Mouse (Mus musculus) myocyte (in vitro differentiated cells): ENCODE measurements around the gene Arl4c. TPM values are rescaled to one million over a fixed set of nuclear protein-coding genes. Genes with fewer than 3 reads are reported as not detected.
"Not testable (repeated sequence)": the region's sequence is repeated elsewhere in the genome, so short reads cannot be mapped to it uniquely, and the experiment has no call there.

Experiments used
- H3K27me3 ChIP-seq: one replicate; pipeline ENCODE4 v1.6.1; 2011; ENCODE audit not compliant: control insufficient read depth, insufficient read depth, insufficient read length
- H3K36me3 ChIP-seq: one replicate; pipeline ENCODE4 v1.6.1; 2011; ENCODE audit not compliant: control insufficient read depth, insufficient read depth
- H3K4me2 ChIP-seq: one replicate; pipeline ENCODE4 v1.6.1; 2011; ENCODE audit warnings: low read depth, control low read depth
- H3K4me3 ChIP-seq: one replicate; pipeline ENCODE4 v1.5.1; 2011; ENCODE audit warnings: mild to moderate bottlenecking, control low read depth, moderate library complexity
- H3K79me2 ChIP-seq: one replicate; pipeline ENCODE4 v1.6.1; 2011; ENCODE audit not compliant: control insufficient read depth, insufficient read depth
- H3ac ChIP-seq: one replicate; pipeline ENCODE4 v1.6.1; 2011; ENCODE audit not compliant: control insufficient read depth, insufficient read length
- CEBPB ChIP-seq: IDR thresholded peaks from 2 replicates; pipeline ENCODE4 v1.6.1; 2011; ENCODE audit warnings: mild to moderate bottlenecking, moderate library complexity; ENCODE audit not compliant: poor library complexity, insufficient read depth, severe bottlenecking
- E2F4 ChIP-seq: IDR thresholded peaks from one replicate; pipeline ENCODE4 v1.6.1; 2011; ENCODE audit warnings: mild to moderate bottlenecking, control low read depth, moderate library complexity; ENCODE audit not compliant: insufficient read depth
- MAX ChIP-seq: IDR thresholded peaks from one replicate; pipeline ENCODE4 v1.6.1; 2011; ENCODE audit warnings: low read depth, mild to moderate bottlenecking, control low read depth
- MYOD1 ChIP-seq, 3 experiments: IDR thresholded peaks; one replicate each; pipeline ENCODE4 v1.6.1; 2011; ENCODE audit warnings: control low read depth in 2 of 3, low read depth in 2 of 3, mild to moderate bottlenecking in 2 of 3, moderate library complexity in 1 of 3; ENCODE audit not compliant: insufficient read length in 2 of 3, control insufficient read depth in 1 of 3
- MYOG ChIP-seq, 3 experiments: IDR thresholded peaks; one replicate each; pipeline ENCODE4 v1.6.1; 2011; ENCODE audit warnings: control low read depth in 2 of 3, low read depth in 2 of 3, mild to moderate bottlenecking in 2 of 3; ENCODE audit not compliant: insufficient read length in 2 of 3, control insufficient read depth in 1 of 3, insufficient read depth in 1 of 3
- POLR2A ChIP-seq: IDR thresholded peaks from one replicate; pipeline ENCODE4 v1.6.1; 2011; ENCODE audit warnings: low read depth, mild to moderate bottlenecking, control low read depth, moderate library complexity; ENCODE audit not compliant: insufficient read length
- POLR2AphosphoS2 ChIP-seq: IDR thresholded peaks from one replicate; pipeline ENCODE4 v1.6.1; 2011; ENCODE audit warnings: low read depth, control low read depth; ENCODE audit not compliant: insufficient read length
- REST ChIP-seq: IDR thresholded peaks from one replicate; pipeline ENCODE4 v1.6.1; 2011; ENCODE audit warnings: mild to moderate bottlenecking, control low read depth, moderate library complexity; ENCODE audit not compliant: insufficient read depth, insufficient read length
- SRF ChIP-seq: IDR thresholded peaks from one replicate; pipeline ENCODE4 v1.6.1; 2011; ENCODE audit warnings: low read depth; ENCODE audit not compliant: control insufficient read depth, insufficient read length
- TCF12 ChIP-seq: IDR thresholded peaks from one replicate; pipeline ENCODE4 v1.6.1; 2011; ENCODE audit warnings: mild to moderate bottlenecking, control low read depth; ENCODE audit not compliant: poor library complexity, insufficient read depth, severe bottlenecking
- TCF3 ChIP-seq: IDR thresholded peaks from one replicate; pipeline ENCODE4 v1.6.1; 2011; ENCODE audit warnings: low read depth, control low read depth; ENCODE audit not compliant: insufficient read length
- USF1 ChIP-seq: IDR thresholded peaks from one replicate; pipeline ENCODE4 v1.6.1; 2011; ENCODE audit warnings: low read depth, mild to moderate bottlenecking, control low read depth, moderate library complexity
- polyA plus RNA-seq: library from polyadenylated mRNA; unstranded; fragments of >200 nt; fragmentation: generic; extraction: Trizol; gene quantifications from one replicate; pipeline ENCODE4 v1.2.1, GENCODE M21; 2012; ENCODE audit warnings: missing spikeins

The Arl4c gene
- polyA plus RNA-seq, 1 experiment: 25.2 TPM

- no peak overlapping the region for H3ac ChIP-seq
- H3K4me2 ChIP-seq: peak overlapping the region; percentile 35
- no peaks in the 10 kb centered on the region for H3K79me2 ChIP-seq
- TF ChIP-seq MYOD1 (IDR thresholded peaks at IDR 0.05; ENCODE audit: control insufficient read depth in 1 of 3, insufficient read length in 2 of 3, low read depth in 2 of 3) (peak in 2 of 3 experiments; percentile 73 to 87), TCF12 (no peak), USF1 (no peak), TCF3 (peak; percentile 65), MYOG (IDR thresholded peaks at IDR 0.05; ENCODE audit: control insufficient read depth in 1 of 3, insufficient read depth in 1 of 3, insufficient read length in 2 of 3, low read depth in 2 of 3) (peak in 2 of 3 experiments; percentile 77 to 94), MAX (no peak)
- no peak overlapping the region for H3K4me3 ChIP-seq
- H3K27me3 ChIP-seq: no peaks in the 10 kb centered on the region
- H3K36me3 ChIP-seq: no peaks in the 10 kb centered on the region
Observed at GRCm38 (mm10) chr1:88639432-88640281, 62.4 kb downstream of the Arl4c start.

DNA sequence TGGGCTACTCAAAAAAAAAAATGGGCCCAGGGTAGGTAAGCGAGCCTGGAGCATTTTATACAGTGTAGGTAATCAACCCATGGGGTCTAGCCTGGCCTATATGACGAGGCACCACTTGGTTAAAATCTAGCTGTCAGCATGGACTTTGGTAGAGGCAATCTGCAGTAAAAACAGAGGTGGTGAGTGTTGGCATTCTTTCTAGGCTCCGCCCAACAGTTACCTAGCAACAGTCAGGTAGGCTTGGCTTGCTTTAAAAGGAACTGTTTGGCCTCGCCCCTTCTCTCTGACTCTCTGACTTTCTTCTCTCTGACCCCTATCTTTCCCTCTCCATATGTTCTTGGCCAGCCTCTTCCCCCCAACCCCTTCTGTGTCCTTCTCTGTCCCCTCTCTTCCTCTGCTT lies 63.4 kb downstream of the Arl4c start:
- TF ChIP-seq REST (no peak), TCF3 (no peak), E2F4 (no peak), CEBPB (no peak), MAX (no peak), POLR2A (no peak), MYOD1 (IDR thresholded peaks at IDR 0.05; ENCODE audit: control insufficient read depth in 1 of 3, insufficient read length in 2 of 3, low read depth in 2 of 3) (no peak), TCF12 (no peak), MYOG (IDR thresholded peaks at IDR 0.05; ENCODE audit: control insufficient read depth in 1 of 3, insufficient read depth in 1 of 3, insufficient read length in 2 of 3, low read depth in 2 of 3) (no peak), USF1 (no peak), SRF (no peak), POLR2AphosphoS2 (no peak)

GRCm38 (mm10) chr1:88636579-88637161 lies 65.4 kb downstream of the Arl4c start:
- not testable (repeated sequence) for H3K27me3 ChIP-seq, H3K4me3 ChIP-seq, H3ac ChIP-seq, H3K79me2 ChIP-seq, H3K4me2 ChIP-seq, H3K36me3 ChIP-seq

More for the DNA sequence above, 63.4 kb downstream of the Arl4c start:
- Histone ChIP-seq H3K79me2 (no peaks in the 10 kb centered on the region), H3K4me3 (no peak overlapping the region), H3K27me3 (no peaks in the 10 kb centered on the region), H3K4me2 (no peak overlapping the region), H3ac (no peak overlapping the region), H3K36me3 (no peaks in the 10 kb centered on the region)

GRCm38 (mm10) chr1:88635659-88636058 lies 66.4 kb downstream of the Arl4c start:
- no peak overlapping the region for H3ac ChIP-seq
- TF ChIP-seq USF1 (no peak), CEBPB (no peak), TCF3 (no peak), MYOG (IDR thresholded peaks at IDR 0.05; ENCODE audit: control insufficient read depth in 1 of 3, insufficient read depth in 1 of 3, insufficient read length in 2 of 3, low read depth in 2 of 3) (no peak)
- no peaks in the 10 kb centered on the region for H3K36me3 ChIP-seq
- no peaks in the 10 kb centered on the region for H3K79me2 ChIP-seq
- H3K4me2 ChIP-seq: no peak overlapping the region
- H3K27me3 ChIP-seq: no peaks in the 10 kb centered on the region
- H3K4me3 ChIP-seq: no peak overlapping the region

DNA sequence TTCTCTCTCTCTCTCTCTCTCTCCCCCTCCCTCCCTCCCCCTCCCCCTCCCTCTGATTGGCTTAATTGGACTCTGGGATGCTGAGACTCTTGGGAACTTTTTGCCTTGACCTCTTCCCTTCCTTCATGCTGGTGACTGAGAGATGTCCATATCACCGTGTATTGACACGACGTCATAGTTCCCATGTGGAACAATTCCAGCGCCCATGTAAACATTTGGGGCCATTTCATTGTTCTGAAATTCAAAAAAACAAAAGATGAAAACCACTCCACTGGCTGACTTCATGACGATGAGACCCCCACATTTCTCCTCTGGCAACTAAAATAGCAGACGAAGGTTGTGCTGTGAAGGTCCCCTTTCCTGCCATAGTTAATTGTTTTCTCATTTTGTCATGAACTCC lies 69.2 kb downstream of the Arl4c start:
- Histone ChIP-seq H3K4me3 (no peak overlapping the region), H3K79me2 (no peaks in the 10 kb centered on the region), H3K36me3 (no peaks in the 10 kb centered on the region), H3K4me2 (no peak overlapping the region), H3K27me3 (no peaks in the 10 kb centered on the region), H3ac (no peak overlapping the region)
- TF ChIP-seq POLR2AphosphoS2: no peak
- TF ChIP-seq POLR2A: no peak
- TF ChIP-seq TCF3: no peak
- no peak for TF ChIP-seq REST
- no peak for TF ChIP-seq SRF
- TF ChIP-seq USF1: no peak
- TF ChIP-seq E2F4: no peak
- TF ChIP-seq MYOD1 (IDR thresholded peaks at IDR 0.05; ENCODE audit: control insufficient read depth in 1 of 3, insufficient read length in 2 of 3, low read depth in 2 of 3): no peak
- no peak for TF ChIP-seq TCF12
- no peak for TF ChIP-seq MAX
- TF ChIP-seq CEBPB: no peak
